Mouse (Mus musculus) lung, postnatal 0 days (tissue): ENCODE data around the gene Filip1l.

Source experiments
- CTCF ChIP-seq: IDR thresholded peaks from 2 replicates; pipeline ENCODE4 v1.5.1; 2016; ENCODE audit warnings: antibody characterized with exemption, mild to moderate bottlenecking
- EP300 ChIP-seq: IDR thresholded peaks from 2 replicates; pipeline ENCODE4 v1.6.1; 2016; ENCODE audit warnings: antibody characterized with exemption, mild to moderate bottlenecking, control low read depth

GRCm38 (mm10) chr16:57315026-57315425 is 37.9 kb upstream of the Filip1l start:
- no peak for TF ChIP-seq CTCF
- peak; percentile 99 for TF ChIP-seq EP300
